Comparison of ENCODE assay signal across 25 mouse cellular contexts in the genomic region with DNA sequence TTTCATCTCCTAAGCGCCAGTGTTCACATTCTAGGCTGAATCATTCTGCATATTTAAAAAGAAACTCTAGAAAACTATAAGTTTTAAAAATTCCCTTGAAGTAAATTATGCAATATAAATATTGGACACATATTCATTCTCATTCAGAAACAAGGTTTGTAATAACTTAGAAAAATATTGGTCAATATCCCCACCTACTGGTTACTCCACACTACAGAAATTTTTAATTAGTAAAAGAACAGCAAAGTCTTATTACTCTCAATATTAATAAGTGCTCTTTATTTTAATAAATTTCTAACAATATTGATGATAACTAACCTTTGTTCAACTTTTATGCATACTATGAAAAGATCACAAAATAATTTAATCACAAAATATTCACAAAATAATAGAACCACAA. TPM values are rescaled to one million over a fixed set of nuclear protein-coding genes. Genes with fewer than 3 reads are reported as not detected.
DNase-seq lines count a peak whose midpoint lies in the region; ATAC-seq and TF ChIP-seq lines count a peak whose summit lies in the region.
"Had no signal": no experiment of that assay in that cellular context is flagged by ENCODE, and none has a peak within 500 bp of the region (broad histone marks: within the 10 kb centered on the region; RNA-seq: fewer than 3 reads in every experiment).

No protein-coding gene starts in this region.

- peak; percentile 42 for DNase-seq in forebrain, embryonic 14.5 days (ENCODE audit: low spot score)
- no peak for DNase-seq in left cerebral cortex, adult 2 months (ENCODE audit: extremely low spot score in 1 of 2, low spot score in 2 of 2)
- DNase-seq in left cerebral cortex, postnatal 36 days (ENCODE audit: low spot score in 2 of 2) = no peak
- peak; percentile 3 for DNase-seq in 3T3-L1 (ENCODE audit: low read depth, low spot score)
- no peak for DNase-seq in left cerebral cortex, adult 18-20 months (ENCODE audit: low spot score in 2 of 2)
- DNase-seq: B cell, adult 2 months; cerebellum, adult 9-10 months; heart, postnatal 4 days; kidney, adult 9 months; liver; liver, postnatal 0 days; right cerebral cortex, postnatal 14 days; thymus, postnatal 25 days had no signal

- H3K4me3 ChIP-seq in forebrain, embryonic 14.5 days (ENCODE audit: low read depth, low read length) = no peak overlapping the region
- no peak overlapping the region for H3K4me3 ChIP-seq in forebrain, embryonic 13.5 days
- H3K4me3 ChIP-seq in left cerebral cortex, adult 2 months = no peak overlapping the region
- no peak overlapping the region for H3K4me3 ChIP-seq in kidney, embryonic 16.5 days (ENCODE audit: low read length)
- H3K4me3 ChIP-seq: embryonic facial prominence, embryonic 15.5 days; heart, embryonic 13.5 days had no signal

- H3K4me1 ChIP-seq in forebrain, embryonic 14.5 days (ENCODE audit: control insufficient read depth, insufficient read depth, low read length) = no peaks in the 10 kb centered on the region
- no peaks in the 10 kb centered on the region for H3K4me1 ChIP-seq in forebrain, embryonic 13.5 days
- H3K4me1 ChIP-seq in kidney, embryonic 16.5 days (ENCODE audit: insufficient read depth, low read length) = no peaks in the 10 kb centered on the region
- H3K4me1 ChIP-seq: embryonic facial prominence, embryonic 15.5 days; heart, embryonic 13.5 days had no signal

- 74% methylated on average over 1 of the region's 1 CpGs for WGBS in forebrain, embryonic 14.5 days
- WGBS in forebrain, embryonic 13.5 days = 83% methylated on average over 1 of the region's 1 CpGs
- WGBS in kidney, embryonic 16.5 days = 69% methylated on average over 1 of the region's 1 CpGs

- H3K9me3 ChIP-seq in forebrain, embryonic 14.5 days (replicated peaks; ENCODE audit: control insufficient read depth, low read length) = no peaks in the 10 kb centered on the region
- no peaks in the 10 kb centered on the region for H3K9me3 ChIP-seq in forebrain, embryonic 13.5 days (replicated peaks)
- no peaks in the 10 kb centered on the region for H3K9me3 ChIP-seq in kidney, embryonic 16.5 days (ENCODE audit: low read length)
- H3K9me3 ChIP-seq: embryonic facial prominence, embryonic 15.5 days; heart, embryonic 13.5 days had no signal

- H3K27me3 ChIP-seq in forebrain, embryonic 14.5 days (replicated peaks; ENCODE audit: control insufficient read depth, insufficient read depth, low read length) = no peaks in the 10 kb centered on the region
- no peaks in the 10 kb centered on the region for H3K27me3 ChIP-seq in forebrain, embryonic 13.5 days
- H3K27me3 ChIP-seq in kidney, embryonic 16.5 days (ENCODE audit: insufficient read depth, low read length) = no peaks in the 10 kb centered on the region
- H3K27me3 ChIP-seq: embryonic facial prominence, embryonic 15.5 days; heart, embryonic 13.5 days had no signal

- no peak overlapping the region for H3K27ac ChIP-seq in forebrain, embryonic 14.5 days (ENCODE audit: low read depth, low read length)
- no peak overlapping the region for H3K27ac ChIP-seq in forebrain, embryonic 13.5 days
- H3K27ac ChIP-seq in left cerebral cortex, adult 2 months = no peak overlapping the region
- no peak overlapping the region for H3K27ac ChIP-seq in kidney, embryonic 16.5 days (ENCODE audit: low read length)
- H3K27ac ChIP-seq: embryonic facial prominence, embryonic 15.5 days; heart, embryonic 13.5 days had no signal

- intact Hi-C loops in left cerebral cortex, adult 2 months (cut with DNase I) = loop anchor here (5.0 kb wide), 2 partner anchors 60 to 100 kb away; no protein-coding TSS in a partner anchor
- intact Hi-C loops in left cerebral cortex, postnatal 36 days (cut with DNase I) = loop anchor here (5.0 kb wide), 2 partner anchors 60 to 105 kb away; no protein-coding TSS in a partner anchor

- no peak overlapping the region for H3K4me2 ChIP-seq in forebrain, embryonic 14.5 days (ENCODE audit: low read length)
- no peak overlapping the region for H3K4me2 ChIP-seq in forebrain, embryonic 13.5 days
- H3K4me2 ChIP-seq in kidney, embryonic 16.5 days (replicated peaks; ENCODE audit: low read depth, low read length) = no peak overlapping the region
- H3K4me2 ChIP-seq: embryonic facial prominence, embryonic 15.5 days; heart, embryonic 13.5 days had no signal

- TF ChIP-seq CTCF in left cerebral cortex, adult 2 months (IDR thresholded peaks at IDR 0.05) = peak; percentile 37

- no peak; the same call in 1 of the 2 replicates for ATAC-seq in forebrain, embryonic 14.5 days
- ATAC-seq in forebrain, embryonic 13.5 days = no peak
- ATAC-seq in common myeloid progenitor, adult 5-6 weeks (replicated peaks; ENCODE audit: low read depth, poor library complexity, severe bottlenecking) = 0 out of 2 replicates have a peak, but pooled peaks have one; percentile 32
- no peak for ATAC-seq in kidney, embryonic 16.5 days (ENCODE audit: low FRiP score, low TSS enrichment)
- ATAC-seq: liver, postnatal 0 days; midbrain, embryonic 16.5 days had no signal

- no peaks in the 10 kb centered on the region for H3K36me3 ChIP-seq in forebrain, embryonic 14.5 days (ENCODE audit: control insufficient read depth, insufficient read depth, low read length)
- H3K36me3 ChIP-seq in forebrain, embryonic 13.5 days (ENCODE audit: poor library complexity, severe bottlenecking) = no peaks in the 10 kb centered on the region
- H3K36me3 ChIP-seq in kidney, embryonic 16.5 days (ENCODE audit: insufficient read depth, low read length) = no peaks in the 10 kb centered on the region
- H3K36me3 ChIP-seq: embryonic facial prominence, embryonic 15.5 days; heart, embryonic 13.5 days had no signal

- H3K9ac ChIP-seq in forebrain, embryonic 14.5 days (ENCODE audit: low read length) = no peak overlapping the region
- no peak overlapping the region for H3K9ac ChIP-seq in forebrain, embryonic 13.5 days
- no peak overlapping the region for H3K9ac ChIP-seq in kidney, embryonic 16.5 days (replicated peaks; ENCODE audit: low read length)
- H3K9ac ChIP-seq: embryonic facial prominence, embryonic 15.5 days; heart, embryonic 13.5 days; liver, postnatal 0 days had no signal

RNA-seq across cellular contexts. Expression of a gene that starts 20.2 kb away (rescaled TPM):
- polyA plus RNA-seq in forebrain, embryonic 14.5 days (2014; fragmentation: Nextera tagmentation; extraction: Ambion mirVana) = not detected in 2 replicates
- polyA plus RNA-seq in forebrain, embryonic 13.5 days (2015; fragmentation: Nextera tagmentation; extraction: Ambion mirVana) = not detected in 2 replicates
- total RNA-seq in left cerebral cortex, adult 2 months (2021) = not detected
- not detected for total RNA-seq in left cerebral cortex, postnatal 36 days (2021)
- not detected in 2 replicates for total RNA-seq in common myeloid progenitor, adult 5-6 weeks (2017)
- polyA plus RNA-seq in kidney, embryonic 16.5 days (2015; fragmentation: Nextera tagmentation; extraction: Ambion mirVana) = not detected in 2 replicates
- total RNA-seq in left cerebral cortex, adult 18-20 months (2021) = not detected
- total RNA-seq: heart, postnatal 4 days; layer of hippocampus, adult 8-10 months; left cerebral cortex, postnatal 10 days; megakaryocyte progenitor cell, adult 5-6 weeks had no signal
- polyA plus RNA-seq: embryonic facial prominence, embryonic 15.5 days; forebrain, embryonic 11.5 days; gonadal fat pad, adult 2 months; heart, embryonic 13.5 days; liver, postnatal 0 days had no signal

RNA-seq across cellular contexts. Expression of a gene that starts 26.1 kb away (rescaled TPM):
- polyA plus RNA-seq in forebrain, embryonic 14.5 days (2014; fragmentation: Nextera tagmentation; extraction: Ambion mirVana) = 0.12 TPM in 1 of 2 replicates, not detected in the other
- not detected in 2 replicates for polyA plus RNA-seq in forebrain, embryonic 13.5 days (2015; fragmentation: Nextera tagmentation; extraction: Ambion mirVana)
- not detected for total RNA-seq in left cerebral cortex, adult 2 months (2021)
- not detected for total RNA-seq in left cerebral cortex, postnatal 36 days (2021)
- total RNA-seq in common myeloid progenitor, adult 5-6 weeks (2017) = not detected in 2 replicates
- 0.14 TPM in 1 of 2 replicates, not detected in the other for polyA plus RNA-seq in kidney, embryonic 16.5 days (2015; fragmentation: Nextera tagmentation; extraction: Ambion mirVana)
- total RNA-seq in left cerebral cortex, adult 18-20 months (2021) = not detected
- total RNA-seq: adrenal gland, postnatal 4 days; heart, postnatal 4 days; layer of hippocampus, adult 8-10 months; left cerebral cortex, postnatal 10 days; megakaryocyte progenitor cell, adult 5-6 weeks had no signal
- polyA plus RNA-seq: embryonic facial prominence, embryonic 15.5 days; forebrain, embryonic 11.5 days; gonadal fat pad, adult 2 months; heart, embryonic 13.5 days had no signal

Comparison
In these comparisons a context has a peak if more than half of its experiments do, and no peak if none do; other contexts are left out.
1. DNase-seq: peak in forebrain, embryonic 14.5 days (single experiment) and 3T3-L1 (single experiment); none in left cerebral cortex, adult 2 months (0 of 2), left cerebral cortex, postnatal 36 days (0 of 2) and left cerebral cortex, adult 18-20 months (0 of 2).